Mouse (Mus musculus): ENCODE measurements around the gene Dhdds. TPM values are rescaled to one million over a fixed set of nuclear protein-coding genes. Genes with fewer than 3 reads are reported as not detected.
A peak's percentile ranks its signal among the peaks of the same experiment; 100 is the strongest.

The Dhdds gene
- polyA plus RNA-seq, 1 experiment from 2014 or later: 52.5 TPM

DNA sequence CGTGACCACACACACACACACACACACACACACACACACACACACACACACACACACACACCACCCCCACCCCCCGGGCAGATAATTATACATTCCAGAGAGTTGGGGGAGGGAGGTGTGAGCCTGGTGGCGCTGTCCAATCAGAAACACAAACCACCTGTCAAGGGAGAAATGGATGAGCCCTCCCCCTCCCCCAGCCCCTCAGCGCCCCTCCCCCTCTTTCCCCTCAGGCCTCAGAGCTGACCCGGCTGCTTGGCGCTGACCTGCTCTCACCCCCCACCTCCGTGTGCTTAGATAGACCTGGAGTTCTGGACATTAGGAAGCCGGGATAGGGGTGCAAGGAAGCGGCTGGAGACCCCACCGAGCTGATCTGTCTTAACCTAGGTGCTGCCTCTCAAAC, 18.5 kb upstream of the Dhdds start:
- peaks cover 40% of the 10 kb centered on the region for H3K27me3 ChIP-seq (replicated peaks; ENCODE audit: control insufficient read depth, insufficient read depth, low read length)
- H3K27ac ChIP-seq (ENCODE audit: low read length): no peak overlapping the region
- no peak overlapping the region for H3K4me3 ChIP-seq (replicated peaks; ENCODE audit: low read length)
- ATAC-seq: no peak
- H3K4me2 ChIP-seq (ENCODE audit: low read length): no peak overlapping the region
- no peaks in the 10 kb centered on the region for H3K9me3 ChIP-seq (ENCODE audit: control insufficient read depth, low read length)
- H3K9ac ChIP-seq (replicated peaks; ENCODE audit: low read depth, low read length): no peak overlapping the region
- H3K4me1 ChIP-seq (replicated peaks; ENCODE audit: control insufficient read depth, insufficient read depth, low read length): peaks cover 17% of the 10 kb centered on the region
- no peaks in the 10 kb centered on the region for H3K36me3 ChIP-seq (ENCODE audit: control insufficient read depth, insufficient read depth)
- 2% methylated on average over 6 of the region's 10 CpGs for WGBS

DNA sequence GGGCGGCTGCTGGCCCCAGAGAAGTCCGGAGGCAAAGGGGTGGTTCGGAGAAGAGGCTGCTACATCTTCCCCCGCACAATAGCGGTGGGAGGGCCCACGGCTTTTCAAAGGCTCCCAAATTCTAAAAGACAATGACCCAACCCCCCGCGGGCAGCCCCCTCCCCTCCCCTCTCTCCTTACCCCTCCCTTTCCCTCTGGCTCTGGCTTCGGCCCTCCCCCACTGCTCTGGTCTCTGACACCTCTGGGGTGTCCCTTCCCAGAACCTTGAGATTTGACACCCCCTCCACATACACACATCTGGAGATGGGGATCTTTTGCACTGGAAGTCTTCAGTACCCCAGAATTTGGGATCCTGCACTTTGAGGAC, 18.0 kb upstream of the Dhdds start, which contains the start of gene Lin28a:
Gene Lin28a, minus strand, starts transcription at position 63 of the 367 bp plus-strand sequence.
- Histone ChIP-seq H3K4me1 (replicated peaks; ENCODE audit: control insufficient read depth, insufficient read depth, low read length) (peaks cover 17% of the 10 kb centered on the region), H3K9me3 (ENCODE audit: control insufficient read depth, low read length) (no peaks in the 10 kb centered on the region), H3K27ac (ENCODE audit: low read length) (no peak within 1 kb of the TSS), H3K4me2 (ENCODE audit: low read length) (peak within 1 kb of the TSS; percentile 56), H3K27me3 (replicated peaks; ENCODE audit: control insufficient read depth, insufficient read depth, low read length) (peaks cover 40% of the 10 kb centered on the region), H3K36me3 (ENCODE audit: control insufficient read depth, insufficient read depth) (no peaks in the 10 kb centered on the region), H3K4me3 (replicated peaks; ENCODE audit: low read length) (peak within 1 kb of the TSS; percentile 32), H3K9ac (replicated peaks; ENCODE audit: low read depth, low read length) (peak within 1 kb of the TSS; percentile 17; the same call in 1 of the 2 replicates)
- WGBS: under 1% methylated on average over 9 of the region's 9 CpGs
- no peak for ATAC-seq

DNA sequence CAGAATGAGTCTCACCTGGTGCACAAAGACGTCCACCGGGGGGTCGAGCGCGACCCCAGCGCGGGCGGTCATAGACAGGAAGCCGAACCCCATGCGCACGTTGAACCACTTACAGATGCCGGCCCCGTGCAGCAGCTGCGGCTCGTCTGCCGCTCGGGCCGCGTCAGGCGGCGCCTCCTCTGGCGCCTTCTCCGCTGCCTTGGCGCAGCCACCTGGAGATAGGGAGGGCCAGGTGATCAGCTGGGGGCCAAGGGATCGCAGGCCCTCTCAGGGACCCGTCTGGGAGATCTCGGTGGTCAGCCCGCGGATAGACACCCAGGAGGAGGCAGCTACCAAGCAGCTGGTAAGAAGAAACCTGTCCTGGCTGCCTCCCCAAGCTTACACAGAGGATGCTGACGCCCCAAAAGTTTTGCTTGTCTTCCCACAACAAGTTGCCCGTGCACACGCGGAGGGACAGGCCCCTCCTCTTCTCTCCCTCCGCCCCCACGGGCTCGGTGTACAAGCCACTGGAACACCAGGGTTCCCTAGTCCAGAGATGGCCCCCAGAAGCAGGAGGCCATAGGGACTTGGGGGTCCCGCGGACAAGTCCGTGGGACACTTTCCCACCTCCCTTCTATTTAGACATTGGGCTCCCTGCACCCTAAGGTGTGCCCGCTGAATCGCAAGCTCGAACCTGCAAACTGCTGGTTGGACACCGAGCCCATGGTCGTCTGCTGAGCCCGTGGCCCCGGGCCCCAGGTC, 17.5 kb upstream of the Dhdds start:
- WGBS: under 1% methylated on average over 45 of the region's 46 CpGs
- Histone ChIP-seq H3K27ac (ENCODE audit: low read length) (no peak overlapping the region), H3K9me3 (ENCODE audit: control insufficient read depth, low read length) (no peaks in the 10 kb centered on the region), H3K9ac (replicated peaks; ENCODE audit: low read depth, low read length) (peak overlapping the region; percentile 17; the same call in 1 of the 2 replicates), H3K4me1 (replicated peaks; ENCODE audit: control insufficient read depth, insufficient read depth, low read length) (peaks cover 17% of the 10 kb centered on the region), H3K36me3 (ENCODE audit: control insufficient read depth, insufficient read depth) (no peaks in the 10 kb centered on the region), H3K4me3 (replicated peaks; ENCODE audit: low read length) (peak overlapping the region; percentile 32), H3K27me3 (replicated peaks; ENCODE audit: control insufficient read depth, insufficient read depth, low read length) (peaks cover 40% of the 10 kb centered on the region), H3K4me2 (ENCODE audit: low read length) (peak overlapping the region; percentile 56)
- ATAC-seq: no peak

DNA sequence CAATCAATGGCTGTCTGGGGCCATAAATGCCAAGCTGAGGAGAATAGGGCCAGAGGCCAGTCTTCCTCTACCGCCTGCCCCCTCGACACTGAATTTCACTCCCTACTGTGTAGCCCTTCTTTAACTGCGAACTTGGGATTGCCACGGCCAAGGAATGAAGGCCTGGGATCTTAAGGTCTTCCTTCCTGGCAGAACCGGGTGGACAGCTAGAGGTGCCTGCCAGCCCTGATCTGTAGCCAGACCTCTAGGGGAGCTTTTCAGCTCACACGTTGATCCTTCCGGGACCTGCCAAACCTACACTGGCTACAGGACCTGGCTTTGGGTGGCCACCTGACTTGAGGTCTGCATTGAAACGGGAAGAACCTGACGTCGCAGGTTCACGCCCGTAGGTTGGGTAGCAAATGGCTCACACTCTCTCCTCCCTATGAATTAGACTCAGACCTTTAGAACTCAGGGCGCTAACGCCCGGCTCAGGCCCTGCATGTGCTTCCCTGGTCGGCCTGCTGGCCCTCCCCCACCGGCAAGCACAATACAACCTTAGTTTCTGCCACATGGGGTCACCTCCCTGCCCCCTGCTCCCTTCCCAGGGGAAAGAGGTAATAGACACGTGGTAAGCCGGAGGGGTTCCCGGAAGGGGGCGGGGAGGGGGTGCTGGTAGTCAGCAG, 16.6 kb upstream of the Dhdds start:
- peaks cover 17% of the 10 kb centered on the region for H3K4me1 ChIP-seq (replicated peaks; ENCODE audit: control insufficient read depth, insufficient read depth, low read length)
- ATAC-seq: no peak
- peak overlapping the region; percentile 32 for H3K4me3 ChIP-seq (replicated peaks; ENCODE audit: low read length)
- peaks cover 40% of the 10 kb centered on the region for H3K27me3 ChIP-seq (replicated peaks; ENCODE audit: control insufficient read depth, insufficient read depth, low read length)
- no peaks in the 10 kb centered on the region for H3K9me3 ChIP-seq (ENCODE audit: control insufficient read depth, low read length)
- H3K36me3 ChIP-seq (ENCODE audit: control insufficient read depth, insufficient read depth): no peaks in the 10 kb centered on the region
- no peak overlapping the region for H3K27ac ChIP-seq (ENCODE audit: low read length)
- peak overlapping the region; percentile 56 for H3K4me2 ChIP-seq (ENCODE audit: low read length)
- 5% methylated on average over 21 of the region's 21 CpGs for WGBS
- no peak overlapping the region for H3K9ac ChIP-seq (replicated peaks; ENCODE audit: low read depth, low read length)

DNA sequence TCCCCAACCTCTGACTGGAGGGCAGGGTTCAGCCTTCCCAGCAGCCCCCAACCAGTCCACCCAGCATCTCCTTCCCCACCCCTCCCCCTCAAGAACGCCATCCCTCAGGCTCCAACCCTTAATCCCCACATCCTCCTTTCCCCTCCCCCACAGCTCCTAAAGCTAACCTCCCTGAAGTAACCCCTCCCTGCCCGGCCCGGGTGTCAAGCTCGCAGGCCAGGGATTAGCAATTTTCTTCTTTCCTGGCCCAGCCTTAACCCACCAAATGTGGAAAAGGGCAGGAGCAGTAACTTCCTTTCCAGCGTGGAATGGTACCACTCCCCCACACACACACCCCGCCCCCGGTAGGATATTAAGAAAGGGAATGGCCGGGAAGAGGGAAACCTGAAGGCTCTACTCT, 16.0 kb upstream of the Dhdds start:
- H3K4me3 ChIP-seq (replicated peaks; ENCODE audit: low read length): no peak overlapping the region
- H3K4me2 ChIP-seq (ENCODE audit: low read length): no peak overlapping the region
- H3K36me3 ChIP-seq (ENCODE audit: control insufficient read depth, insufficient read depth): no peaks in the 10 kb centered on the region
- peaks cover 40% of the 10 kb centered on the region for H3K27me3 ChIP-seq (replicated peaks; ENCODE audit: control insufficient read depth, insufficient read depth, low read length)
- H3K4me1 ChIP-seq (replicated peaks; ENCODE audit: control insufficient read depth, insufficient read depth, low read length): peaks cover 17% of the 10 kb centered on the region
- 5% methylated on average over 8 of the region's 8 CpGs for WGBS
- ATAC-seq: no peak
- H3K9ac ChIP-seq (replicated peaks; ENCODE audit: low read depth, low read length): no peak overlapping the region
- no peaks in the 10 kb centered on the region for H3K9me3 ChIP-seq (ENCODE audit: control insufficient read depth, low read length)
- H3K27ac ChIP-seq (ENCODE audit: low read length): no peak overlapping the region

DNA sequence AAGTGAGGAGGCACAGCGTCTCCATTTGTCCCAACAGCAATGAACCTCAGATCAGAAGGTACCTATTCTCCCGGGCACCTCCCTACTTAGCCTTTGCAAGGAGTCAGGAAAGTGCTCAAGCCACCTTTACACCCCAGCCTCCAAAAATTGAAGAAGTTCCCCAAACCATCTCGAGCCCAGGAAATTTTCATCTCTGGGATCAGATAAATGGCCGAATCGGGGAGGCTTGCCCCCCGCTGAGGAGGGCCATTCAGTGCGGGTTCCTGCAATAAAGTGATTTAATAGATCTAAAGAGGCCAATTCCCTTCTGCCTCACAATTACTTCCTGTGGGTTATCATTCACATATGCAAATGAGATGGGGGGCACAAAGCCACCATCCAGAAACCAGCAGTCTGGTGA, 15.5 kb upstream of the Dhdds start:
- Histone ChIP-seq H3K4me1 (replicated peaks; ENCODE audit: control insufficient read depth, insufficient read depth, low read length) (peaks cover 17% of the 10 kb centered on the region), H3K9me3 (ENCODE audit: control insufficient read depth, low read length) (no peaks in the 10 kb centered on the region), H3K9ac (replicated peaks; ENCODE audit: low read depth, low read length) (no peak overlapping the region), H3K36me3 (ENCODE audit: control insufficient read depth, insufficient read depth) (no peaks in the 10 kb centered on the region), H3K4me2 (ENCODE audit: low read length) (no peak overlapping the region), H3K27me3 (replicated peaks; ENCODE audit: control insufficient read depth, insufficient read depth, low read length) (peaks cover 40% of the 10 kb centered on the region), H3K4me3 (replicated peaks; ENCODE audit: low read length) (no peak overlapping the region), H3K27ac (ENCODE audit: low read length) (no peak overlapping the region)
- WGBS: 2% methylated on average over 7 of the region's 7 CpGs
- no peak for ATAC-seq

DNA sequence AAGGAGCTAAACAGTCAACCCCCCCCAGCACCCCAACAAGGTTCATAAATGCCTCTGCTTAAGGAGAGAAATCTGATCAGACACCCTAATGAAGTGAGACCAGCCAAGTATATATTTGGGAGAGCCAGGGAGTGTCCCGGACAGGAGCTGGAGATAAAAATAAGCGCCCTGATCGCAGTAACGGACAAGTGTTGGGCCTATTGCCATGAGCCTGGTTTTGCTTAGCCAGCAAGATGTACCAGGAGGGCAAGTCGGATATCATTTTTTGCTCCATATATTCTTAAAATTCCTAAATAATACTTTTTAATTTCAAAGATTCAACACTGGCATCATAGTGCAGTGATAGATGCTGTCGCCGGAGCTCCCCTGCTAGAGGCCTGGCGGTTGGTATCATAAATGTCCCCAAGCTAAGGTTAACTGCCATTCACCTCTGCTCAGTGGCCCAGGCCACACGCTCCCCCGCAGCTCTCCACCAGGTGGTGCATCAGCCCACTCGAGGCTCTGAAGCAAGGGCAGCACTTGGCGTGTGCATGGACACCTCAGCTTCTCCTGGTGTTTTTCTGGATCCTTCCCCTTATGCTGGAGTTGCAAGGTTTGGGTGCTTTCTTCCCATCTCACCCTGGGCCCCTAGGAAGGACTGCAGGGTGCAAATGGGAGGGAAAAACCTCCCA, 12.3 kb upstream of the Dhdds start:
- Histone ChIP-seq H3K27ac (ENCODE audit: low read length) (no peak overlapping the region), H3K9ac (replicated peaks; ENCODE audit: low read depth, low read length) (no peak overlapping the region), H3K9me3 (ENCODE audit: control insufficient read depth, low read length) (no peaks in the 10 kb centered on the region), H3K36me3 (ENCODE audit: control insufficient read depth, insufficient read depth) (no peaks in the 10 kb centered on the region), H3K4me3 (replicated peaks; ENCODE audit: low read length) (no peak overlapping the region), H3K27me3 (replicated peaks; ENCODE audit: control insufficient read depth, insufficient read depth, low read length) (peaks cover 23% of the 10 kb centered on the region), H3K4me2 (ENCODE audit: low read length) (no peak overlapping the region), H3K4me1 (replicated peaks; ENCODE audit: control insufficient read depth, insufficient read depth, low read length) (peaks cover 6% of the 10 kb centered on the region)
- WGBS: 43% methylated on average over 12 of the region's 12 CpGs
- ATAC-seq: no peak

DNA sequence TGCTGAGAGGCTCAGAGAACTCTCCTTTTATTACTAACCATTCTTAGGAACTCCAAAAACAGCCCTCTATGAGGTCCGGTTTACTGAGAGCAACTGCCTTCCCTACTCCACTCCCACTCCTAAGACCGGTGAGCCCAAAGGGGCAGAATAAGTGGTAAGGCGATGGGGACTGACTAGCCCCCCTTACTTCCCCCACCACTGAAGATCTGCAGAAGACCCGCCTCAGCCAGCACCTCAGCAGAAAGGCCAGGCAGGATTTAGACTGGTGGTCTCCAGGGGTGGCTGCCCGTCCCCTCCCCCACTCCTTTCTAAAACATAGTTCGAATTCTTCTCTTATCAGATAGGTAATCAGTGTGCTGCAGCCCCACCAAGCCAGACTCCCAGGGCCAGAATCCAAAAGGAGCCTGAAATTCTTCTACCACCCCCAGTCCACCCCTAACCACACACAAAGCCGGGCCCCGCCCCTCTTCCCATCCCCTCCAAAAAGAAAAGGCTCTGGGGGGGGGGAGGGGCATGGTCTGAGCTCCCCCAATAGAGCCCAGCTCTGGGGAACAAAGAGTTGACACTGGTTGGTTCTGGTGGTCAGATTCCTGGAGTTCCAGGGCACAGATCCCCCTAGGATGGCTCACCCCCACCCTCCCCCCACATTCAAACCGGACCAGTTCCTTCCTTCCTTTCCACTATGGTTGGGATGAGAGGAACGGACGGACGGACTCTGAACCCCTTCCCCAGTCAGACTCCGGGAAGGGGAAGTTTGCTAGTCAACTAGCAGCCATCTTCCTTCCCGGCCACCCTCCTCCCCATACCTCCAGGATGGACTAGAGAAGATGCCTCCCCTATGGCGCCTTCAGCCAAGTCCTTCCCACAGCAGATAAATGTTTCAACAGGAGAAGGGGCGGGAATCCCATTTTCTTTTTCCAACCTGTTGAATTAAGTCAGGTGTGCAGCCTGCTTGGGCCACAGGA, 11.0 kb upstream of the Dhdds start:
- no peaks in the 10 kb centered on the region for H3K4me1 ChIP-seq (replicated peaks; ENCODE audit: control insufficient read depth, insufficient read depth, low read length)
- WGBS: 7% methylated on average over 16 of the region's 16 CpGs
- no peaks in the 10 kb centered on the region for H3K36me3 ChIP-seq (ENCODE audit: control insufficient read depth, insufficient read depth)

More for the DNA sequence above, 11.0 kb upstream of the Dhdds start:
- Histone ChIP-seq H3K27ac (ENCODE audit: low read length) (no peak overlapping the region), H3K4me3 (replicated peaks; ENCODE audit: low read length) (no peak overlapping the region), H3K9ac (replicated peaks; ENCODE audit: low read depth, low read length) (no peak overlapping the region), H3K9me3 (ENCODE audit: control insufficient read depth, low read length) (no peaks in the 10 kb centered on the region), H3K4me2 (ENCODE audit: low read length) (no peak overlapping the region), H3K27me3 (replicated peaks; ENCODE audit: control insufficient read depth, insufficient read depth, low read length) (peaks cover 11% of the 10 kb centered on the region)
- ATAC-seq: no peak
